Mouse (Mus musculus): Measurements from ENCODE around the gene Lrrc4c. TPM values are rescaled to one million over a fixed set of nuclear protein-coding genes. Genes with fewer than 3 reads are reported as not detected.

Lrrc4c gene
- total and polyA plus RNA-seq, 3 experiments, result not detected

DNA sequence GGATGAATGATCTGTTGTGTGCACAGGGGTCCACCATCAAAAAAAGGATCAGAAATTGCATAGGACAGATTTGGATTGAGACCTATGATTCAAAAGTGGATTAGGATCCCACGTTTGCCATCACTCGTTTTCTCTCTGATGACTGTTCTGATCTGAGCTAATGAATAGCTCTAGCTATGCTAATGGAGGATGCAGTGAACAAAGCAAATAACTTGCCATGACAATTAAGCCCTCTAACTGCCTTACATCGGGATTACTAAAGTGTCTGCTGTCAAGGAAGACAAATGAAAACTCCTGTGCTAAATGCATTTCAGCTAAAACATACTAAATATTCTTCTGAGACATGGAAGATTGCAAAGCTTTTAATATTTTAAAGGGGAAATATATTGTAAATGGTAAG is 387.0 kb downstream of the Lrrc4c start:
- no peak for DNase-seq (ENCODE audit: extremely low read depth)
- H3K4me2 ChIP-seq (ENCODE audit: insufficient read depth, low read depth, poor library complexity, severe bottlenecking), result no peak overlapping the region
- no peaks in the 10 kb centered on the region for H3K36me3 ChIP-seq (replicated peaks in 1 of 2; ENCODE audit: control insufficient read depth in 1 of 2, insufficient read depth in 1 of 2, low read length in 1 of 2)
- no peak overlapping the region for H3K4me3 ChIP-seq (replicated peaks in 1 of 3; ENCODE audit: low read depth in 2 of 3, low read length in 2 of 3, poor library complexity in 1 of 3)
- H3K9me3 ChIP-seq (replicated peaks; ENCODE audit: low read length), result peaks cover 8% of the 10 kb centered on the region
- H3K79me2 ChIP-seq (replicated peaks; ENCODE audit: control insufficient read depth, extremely low read depth, insufficient read depth, poor library complexity, severe bottlenecking), result no peaks in the 10 kb centered on the region
- dilution Hi-C loops (cut with MboI; ENCODE audit: extremely low pct_ligation_motif_present, extremely low pct_unique_long_range_greater_than_20kb, low sequenced_read_pairs), result no loop called here
- H3K27me3 ChIP-seq (replicated peaks), result no peaks in the 10 kb centered on the region
- in situ Hi-C loops (cut with MboI; ENCODE audit: low pct_ligation_motif_present, low pct_unique_long_range_greater_than_20kb, low sequenced_read_pairs), result no loop called here
- H3K27ac ChIP-seq (ENCODE audit: insufficient read depth, low read depth), result no peak overlapping the region
- no peak overlapping the region for H3K9ac ChIP-seq (ENCODE audit: insufficient read depth, low read depth)
- no peak for TF ChIP-seq CTCF (conservative IDR thresholded peaks at IDR 0.05 in 1 of 2, IDR thresholded peaks at IDR 0.05 in 1 of 2; ENCODE audit: low read depth in 2 of 2, low read length in 2 of 2)
- TF ChIP-seq E2F4 (IDR thresholded peaks at IDR 0.05; ENCODE audit: insufficient replicate concordance, low read depth, low read length), result no peak
- no peak for TF ChIP-seq MAZ (IDR thresholded peaks at IDR 0.05; ENCODE audit: low read depth, low read length)
- no peak for TF ChIP-seq EP300 (IDR thresholded peaks at IDR 0.05; ENCODE audit: low read length)
- TF ChIP-seq POLR2A (IDR thresholded peaks at IDR 0.05; ENCODE audit: low read depth, low read length), result no peak
- no peak for TF ChIP-seq MAFK (IDR thresholded peaks at IDR 0.05; ENCODE audit: insufficient replicate concordance, low read length)
- TF ChIP-seq IRF4 (IDR thresholded peaks at IDR 0.05; ENCODE audit: low read depth, low read length), result no peak
- no peak for TF ChIP-seq MEF2A (IDR thresholded peaks at IDR 0.05; ENCODE audit: borderline replicate concordance, low read depth, low read length)
- no peak for TF ChIP-seq ZMIZ1 (IDR thresholded peaks at IDR 0.05; ENCODE audit: low read depth, low read length)
- no peak for TF ChIP-seq KAT2A (IDR thresholded peaks at IDR 0.05; ENCODE audit: insufficient replicate concordance, low read length)
- TF ChIP-seq ZC3H11A (IDR thresholded peaks at IDR 0.05; ENCODE audit: low read depth, low read length), result no peak
- no peak for TF ChIP-seq SMC3 (IDR thresholded peaks at IDR 0.05; ENCODE audit: low read depth, low read length)
- TF ChIP-seq USF2 (conservative IDR thresholded peaks at IDR 0.05; ENCODE audit: low read depth, low read length), result no peak
- no peak for TF ChIP-seq JUND (conservative IDR thresholded peaks at IDR 0.05; ENCODE audit: low read depth, low read length)
- TF ChIP-seq ZNF384 (IDR thresholded peaks at IDR 0.05; ENCODE audit: low read depth, low read length), result no peak
- TF ChIP-seq UBTF (IDR thresholded peaks at IDR 0.05; ENCODE audit: low read depth, low read length), result no peak
- no peak for TF ChIP-seq ZKSCAN1 (IDR thresholded peaks at IDR 0.05; ENCODE audit: borderline replicate concordance, low read depth, low read length)
- no peak for TF ChIP-seq USF1 (IDR thresholded peaks at IDR 0.05; ENCODE audit: low read depth, low read length)
- TF ChIP-seq RAD21 (IDR thresholded peaks at IDR 0.05; ENCODE audit: low read depth, low read length), result no peak
- no peak for TF ChIP-seq MAX (IDR thresholded peaks at IDR 0.05; ENCODE audit: low read length)
- H3K4me1 ChIP-seq (ENCODE audit: control insufficient read depth in 1 of 2, insufficient read depth in 2 of 2), result no peaks in the 10 kb centered on the region

DNA sequence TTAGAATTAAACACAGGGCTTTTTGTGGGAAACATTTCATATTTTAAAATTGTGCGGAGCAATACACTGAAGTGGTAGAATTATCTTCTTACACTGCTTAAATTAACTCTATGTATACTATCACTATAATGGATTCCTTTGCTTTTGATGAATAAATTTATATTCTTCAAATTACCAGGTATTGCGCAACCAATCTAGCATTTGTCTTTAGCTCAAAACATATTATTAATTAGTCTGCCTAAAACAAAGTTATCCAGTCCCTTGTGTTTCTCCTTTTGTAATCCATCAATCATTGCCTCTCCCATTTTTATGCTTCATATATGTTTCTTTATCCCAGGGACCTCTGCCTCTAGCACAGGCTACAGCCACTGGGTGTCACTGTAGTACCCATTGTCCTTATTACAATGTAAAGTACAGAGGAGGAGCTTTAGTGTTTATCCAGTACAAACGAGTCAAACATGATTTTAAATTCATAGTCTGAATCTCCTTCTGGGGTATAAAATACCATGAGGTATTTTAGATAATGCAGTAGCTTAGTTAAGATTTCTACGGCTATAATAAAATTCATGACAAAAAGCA is 389.9 kb downstream of the Lrrc4c start:
- no peak overlapping the region for H3K4me3 ChIP-seq (replicated peaks in 1 of 3; ENCODE audit: low read depth in 2 of 3, low read length in 2 of 3, poor library complexity in 1 of 3)
- H3K9ac ChIP-seq (ENCODE audit: insufficient read depth, low read depth), result no peak overlapping the region
- no peak for DNase-seq (ENCODE audit: extremely low read depth)
- in situ Hi-C loops (cut with MboI; ENCODE audit: low pct_ligation_motif_present, low pct_unique_long_range_greater_than_20kb, low sequenced_read_pairs) (no loop called here), dilution Hi-C loops (cut with MboI; ENCODE audit: extremely low pct_ligation_motif_present, extremely low pct_unique_long_range_greater_than_20kb, low sequenced_read_pairs) (no loop called here)
- H3K27me3 ChIP-seq (replicated peaks), result no peaks in the 10 kb centered on the region
- TF ChIP-seq JUN (IDR thresholded peaks at IDR 0.05; ENCODE audit: insufficient read depth, low read depth, low read length) (no peak), ETS1 (conservative IDR thresholded peaks at IDR 0.05; ENCODE audit: low read depth, low read length) (no peak), ELF1 (IDR thresholded peaks at IDR 0.05; ENCODE audit: low read depth, low read length) (no peak), TBP (conservative IDR thresholded peaks at IDR 0.05; ENCODE audit: low read depth, low read length) (no peak), CTCF (conservative IDR thresholded peaks at IDR 0.05 in 1 of 2, IDR thresholded peaks at IDR 0.05 in 1 of 2; ENCODE audit: low read depth in 2 of 2, low read length in 2 of 2) (no peak)
- no peaks in the 10 kb centered on the region for H3K36me3 ChIP-seq (replicated peaks in 1 of 2; ENCODE audit: control insufficient read depth in 1 of 2, insufficient read depth in 1 of 2, low read length in 1 of 2)
- no peak overlapping the region for H3K27ac ChIP-seq (ENCODE audit: insufficient read depth, low read depth)
- H3K9me3 ChIP-seq (replicated peaks; ENCODE audit: low read length), result peaks cover 9% of the 10 kb centered on the region
- no peaks in the 10 kb centered on the region for H3K79me2 ChIP-seq (replicated peaks; ENCODE audit: control insufficient read depth, extremely low read depth, insufficient read depth, poor library complexity, severe bottlenecking)
- H3K4me1 ChIP-seq (ENCODE audit: control insufficient read depth in 1 of 2, insufficient read depth in 2 of 2), result no peaks in the 10 kb centered on the region
- H3K4me2 ChIP-seq (ENCODE audit: insufficient read depth, low read depth, poor library complexity, severe bottlenecking), result no peak overlapping the region

Data from CH12.LX (cell line).